Comparison of ENCODE assay signal across 14 mouse cellular contexts in genomic region chr17:3248875-3249274, GRCm38 (mm10).
DNase-seq lines count a peak whose midpoint lies in the region; ATAC-seq and TF ChIP-seq lines count a peak whose summit lies in the region.
"Had no signal": no experiment of that assay in that cellular context is flagged by ENCODE, and none has a peak within 500 bp of the region (broad histone marks: within the 10 kb centered on the region; RNA-seq: fewer than 3 reads in every experiment).

No protein-coding gene starts in this region.

- H3K9me3 ChIP-seq in intestine, postnatal 0 days (ENCODE audit: control insufficient read depth), result no peaks in the 10 kb centered on the region
- no peaks in the 10 kb centered on the region for H3K9me3 ChIP-seq in intestine, embryonic 16.5 days (ENCODE audit: control insufficient read depth, low read length)
- no peaks in the 10 kb centered on the region for H3K9me3 ChIP-seq in forebrain, embryonic 15.5 days
- H3K9me3 ChIP-seq: megakaryocyte, embryonic 14.5 days had no signal

- DNase-seq in MN1 (ENCODE audit: low spot score), result peak; percentile 28
- DNase-seq in left cerebral cortex, adult 2 months (ENCODE audit: extremely low spot score in 1 of 2, low spot score in 2 of 2), result no peak
- DNase-seq in ovary, postnatal 36 days (ENCODE audit: low spot score), result no peak
- no peak for DNase-seq in heart, adult 18-20 months
- DNase-seq: adrenal gland, postnatal 25 days; kidney, adult 8-10 months; liver, postnatal 0 days; thymus, postnatal 36 days had no signal

- no peak for ATAC-seq in intestine, postnatal 0 days
- ATAC-seq in intestine, embryonic 16.5 days, result no peak
- peak; percentile 90 for ATAC-seq in forebrain, embryonic 15.5 days (replicated peaks)
- no peak for ATAC-seq in CD4-positive, CD25-positive, alpha-beta regulatory T cell, adult 4 months
- ATAC-seq: liver, postnatal 0 days; Patski had no signal

- no peak overlapping the region for H3K4me3 ChIP-seq in intestine, postnatal 0 days (ENCODE audit: low read depth, low read length)
- no peak overlapping the region for H3K4me3 ChIP-seq in intestine, embryonic 16.5 days (ENCODE audit: low read length)
- H3K4me3 ChIP-seq in forebrain, embryonic 15.5 days, result no peak overlapping the region
- no peak overlapping the region for H3K4me3 ChIP-seq in left cerebral cortex, adult 2 months
- H3K4me3 ChIP-seq: megakaryocyte, embryonic 14.5 days had no signal

- intact Hi-C loops in left cerebral cortex, adult 2 months (cut with DNase I), result no loop called here

- H3K36me3 ChIP-seq in intestine, postnatal 0 days (ENCODE audit: control insufficient read depth, insufficient read depth), result no peaks in the 10 kb centered on the region
- no peaks in the 10 kb centered on the region for H3K36me3 ChIP-seq in intestine, embryonic 16.5 days (ENCODE audit: control insufficient read depth, insufficient read depth, low read length)
- H3K36me3 ChIP-seq in forebrain, embryonic 15.5 days, result no peaks in the 10 kb centered on the region

- H3K4me1 ChIP-seq in intestine, postnatal 0 days (replicated peaks; ENCODE audit: control insufficient read depth, insufficient read depth, low read length), result peaks cover 45% of the 10 kb centered on the region
- H3K4me1 ChIP-seq in intestine, embryonic 16.5 days (ENCODE audit: control insufficient read depth, insufficient read depth, low read length), result peaks cover 43% of the 10 kb centered on the region
- H3K4me1 ChIP-seq in forebrain, embryonic 15.5 days, result peaks cover 85% of the 10 kb centered on the region

- peak overlapping the region; percentile 37 for H3K27ac ChIP-seq in intestine, postnatal 0 days (ENCODE audit: low read depth, low read length)
- H3K27ac ChIP-seq in intestine, embryonic 16.5 days (ENCODE audit: low read length), result no peak overlapping the region
- H3K27ac ChIP-seq in forebrain, embryonic 15.5 days (replicated peaks), result peak overlapping the region; percentile 94
- H3K27ac ChIP-seq in left cerebral cortex, adult 2 months, result peak overlapping the region; percentile 56

- no peaks in the 10 kb centered on the region for H3K27me3 ChIP-seq in intestine, postnatal 0 days (replicated peaks; ENCODE audit: control insufficient read depth, insufficient read depth, low read length)
- no peaks in the 10 kb centered on the region for H3K27me3 ChIP-seq in intestine, embryonic 16.5 days (replicated peaks; ENCODE audit: control insufficient read depth, insufficient read depth, low read length)
- H3K27me3 ChIP-seq in forebrain, embryonic 15.5 days, result no peaks in the 10 kb centered on the region
- H3K27me3 ChIP-seq: megakaryocyte, embryonic 14.5 days; Patski had no signal

- TF ChIP-seq CTCF in intestine, postnatal 0 days (IDR thresholded peaks at IDR 0.05; ENCODE audit: low read depth), result no peak
- TF ChIP-seq CTCF in left cerebral cortex, adult 2 months (IDR thresholded peaks at IDR 0.05), result no peak; the same call in 1 of the 2 replicates

- H3K4me2 ChIP-seq in intestine, postnatal 0 days (replicated peaks; ENCODE audit: low read depth), result no peak overlapping the region; the same call in 1 of the 2 replicates
- H3K4me2 ChIP-seq in intestine, embryonic 16.5 days (ENCODE audit: low read depth, low read length), result no peak overlapping the region
- no peak overlapping the region for H3K4me2 ChIP-seq in forebrain, embryonic 15.5 days (replicated peaks)

- 74% methylated on average over 6 of the region's 6 CpGs for WGBS in intestine, postnatal 0 days
- 68% methylated on average over 6 of the region's 6 CpGs for WGBS in intestine, embryonic 16.5 days
- 35% methylated on average over 6 of the region's 6 CpGs for WGBS in forebrain, embryonic 15.5 days

- no peak overlapping the region for H3K9ac ChIP-seq in intestine, postnatal 0 days (ENCODE audit: low read depth, low read length)
- no peak overlapping the region for H3K9ac ChIP-seq in intestine, embryonic 16.5 days (ENCODE audit: low read depth, low read length)
- H3K9ac ChIP-seq in forebrain, embryonic 15.5 days (replicated peaks), result no peak overlapping the region
- H3K9ac ChIP-seq: liver, postnatal 0 days had no signal
